Mouse (Mus musculus) liver, adult 2 months (tissue): Measurements from ENCODE around the gene Prkcb.

Experiments
- CTCF ChIP-seq: fragments of 200-500 bp; IDR thresholded peaks from 2 replicates; pipeline ENCODE4 v1.5.1; 2011; ENCODE audit warnings: low read depth, low read length, control low read depth
- POLR2A ChIP-seq: fragments of 200-500 bp; IDR thresholded peaks from 2 replicates; pipeline ENCODE4 v1.6.1; 2011; ENCODE audit warnings: low read length, control low read depth; ENCODE audit not compliant: insufficient read depth; ENCODE audit errors: extremely low read depth

DNA sequence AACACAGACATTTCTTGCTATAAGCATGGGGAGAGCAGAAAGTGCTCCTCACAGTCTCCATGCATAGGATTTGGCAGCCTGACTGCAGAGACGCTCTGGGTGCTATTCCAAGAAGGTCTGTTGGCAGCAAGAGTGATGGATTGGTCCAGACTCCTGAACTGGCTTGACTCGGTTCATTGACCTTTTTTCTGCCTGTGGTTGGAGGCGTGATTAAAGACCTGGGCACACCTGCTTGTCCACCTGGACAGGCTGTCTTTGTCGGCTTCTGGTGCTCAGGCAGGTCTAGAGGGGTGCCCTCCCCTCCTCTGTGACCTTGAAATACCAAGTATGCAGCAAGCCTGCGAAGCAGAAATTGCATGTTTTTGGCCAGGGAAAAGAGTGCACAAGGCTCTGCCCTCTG, 140.6 kb downstream of the Prkcb start:
- TF ChIP-seq CTCF (no peak), POLR2A (no peak)
